Mouse (Mus musculus) liver, postnatal 0 days (tissue): ENCODE measurements around the gene Rassf4. TPM values are rescaled to one million over a fixed set of nuclear protein-coding genes. Genes with fewer than 3 reads are reported as not detected.
"Not testable (repeated sequence)": the region's sequence is repeated elsewhere in the genome, so short reads cannot be mapped to it uniquely, and the experiment has no call there.

Experiments used
- ATAC-seq: fragments of 200-750 bp; cut with Nextera tagmentation; 2 replicates; pipeline ENCODE4 v1.8.0; 2017; ENCODE audit warnings: mild to moderate bottlenecking, moderate library complexity
- DNase-seq: peaks from one replicate; pipeline ENCODE4 v3.0.0-alpha.2; 2016
- H3K27ac ChIP-seq: fragments of 300-500 bp; sonication (generic); 2 replicates; pipeline ENCODE4 v1.5.1; 2014; ENCODE audit warnings: antibody characterized with exemption, moderate library complexity, mild to moderate bottlenecking, low read depth
- H3K27me3 ChIP-seq: fragments of 300-500 bp; sonication (generic); 2 replicates; pipeline ENCODE4 v1.6.1; 2014; ENCODE audit warnings: low read length, control low read depth, mixed read lengths; ENCODE audit not compliant: insufficient read depth
- H3K36me3 ChIP-seq: fragments of 300-500 bp; sonication (generic); replicated peaks from 2 replicates; pipeline ENCODE4 v1.6.1; 2014; ENCODE audit warnings: mild to moderate bottlenecking, control low read depth, low read length, moderate library complexity, mixed read lengths; ENCODE audit not compliant: insufficient read depth
- H3K4me1 ChIP-seq: fragments of 300-500 bp; sonication (generic); 2 replicates; pipeline ENCODE4 v1.6.1; 2014; ENCODE audit warnings: antibody characterized with exemption, mild to moderate bottlenecking, control low read depth; ENCODE audit not compliant: insufficient read depth
- H3K4me2 ChIP-seq: fragments of 300-500 bp; sonication (generic); 2 replicates; pipeline ENCODE4 v1.6.1; 2014; ENCODE audit warnings: low read depth, mild to moderate bottlenecking, low read length, moderate library complexity, mixed read lengths
- H3K4me3 ChIP-seq: fragments of 300-500 bp; sonication (generic); 2 replicates; pipeline ENCODE4 v1.5.1; 2014; ENCODE audit warnings: low read depth, low read length
- H3K9ac ChIP-seq: fragments of 300-500 bp; sonication (generic); replicated peaks from 2 replicates; pipeline ENCODE4 v1.6.1; 2014; ENCODE audit warnings: mild to moderate bottlenecking, moderate library complexity
- H3K9me3 ChIP-seq: fragments of 300-500 bp; sonication (generic); 2 replicates; pipeline ENCODE4 v1.6.1; 2016; ENCODE audit warnings: mild to moderate bottlenecking, control low read depth, low read length, mixed read lengths
- CTCF ChIP-seq: sonication (generic); IDR thresholded peaks from 2 replicates; pipeline ENCODE4 v1.5.1; 2016; ENCODE audit warnings: antibody characterized with exemption, low read depth
- EP300 ChIP-seq: IDR thresholded peaks from 2 replicates; pipeline ENCODE4 v1.6.1; 2016; ENCODE audit warnings: antibody characterized with exemption, low read depth, mild to moderate bottlenecking
- WGBS: fragments of 180-500 bp; shearing (Covaris S2); extraction: QIAGEN DNeasy Blood & Tissue Kit; methylation state at CpG from one replicate; pipeline ENCODE4 v1.1.7; 2014; ENCODE audit not compliant: insufficient replicate concordance; 5-methylcytosine and 5-hydroxymethylcytosine counted together
- polyA plus RNA-seq: library from polyadenylated mRNA; unstranded; fragments of >200 nt; fragmentation: Nextera tagmentation; extraction: Ambion mirVana; gene quantifications from 2 replicates; pipeline ENCODE4 v1.2.1, GENCODE M21; 2015

The Rassf4 gene
- polyA plus RNA-seq, 1 experiment from 2014 or later: 9.6 TPM

DNA sequence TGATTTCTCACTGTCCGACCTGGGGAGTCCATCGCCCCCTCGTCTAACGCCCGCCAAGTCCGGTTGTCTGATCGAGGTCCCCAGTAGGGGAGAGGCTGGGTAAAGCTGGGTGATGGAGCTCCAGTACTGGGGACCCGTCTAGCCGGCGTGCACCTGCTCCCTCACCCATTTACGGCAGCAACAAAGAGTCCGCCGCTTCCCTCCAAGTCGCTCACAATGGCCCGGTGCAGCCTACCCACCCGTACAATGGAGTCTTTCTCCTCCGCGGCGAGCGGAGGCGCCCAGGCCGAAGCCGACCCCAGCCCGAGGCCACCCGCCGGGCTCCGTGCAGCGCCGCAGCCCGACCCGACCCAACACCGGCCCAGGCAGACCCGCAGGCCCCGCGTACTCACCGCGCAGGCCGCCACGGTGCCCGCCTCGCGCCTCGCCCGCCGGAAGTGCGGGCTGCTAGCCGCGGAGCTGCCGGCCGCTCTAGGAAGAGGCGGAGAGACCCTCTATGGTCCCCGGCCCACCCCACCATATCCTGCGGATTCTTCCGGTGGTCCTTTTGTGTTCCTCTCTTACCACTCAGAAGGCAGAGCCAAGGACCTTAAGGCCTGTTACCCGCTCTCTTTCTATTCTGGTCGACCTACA lies 45.1 kb downstream of the Rassf4 start, which contains the start of gene Zfp422:
Gene Zfp422 (minus strand): TSS at position 461 of the 633 bp plus-strand sequence.
- H3K27me3 ChIP-seq: no peaks in the 10 kb centered on the region
- peak within 1 kb of the TSS; percentile 77 for H3K9ac ChIP-seq
- H3K4me3 ChIP-seq: peak within 1 kb of the TSS; percentile 60
- peaks cover 3% of the 10 kb centered on the region for H3K36me3 ChIP-seq
- H3K4me1 ChIP-seq: peaks cover 17% of the 10 kb centered on the region
- peak; percentile 73 for DNase-seq
- TF ChIP-seq CTCF (no peak), EP300 (no peak)
- ATAC-seq: peak; percentile 81
- H3K4me2 ChIP-seq: peak within 1 kb of the TSS; percentile 65
- H3K27ac ChIP-seq: peak within 1 kb of the TSS; percentile 65
- H3K9me3 ChIP-seq: no peaks in the 10 kb centered on the region
- under 1% methylated on average over 56 of the region's 56 CpGs for WGBS

DNA sequence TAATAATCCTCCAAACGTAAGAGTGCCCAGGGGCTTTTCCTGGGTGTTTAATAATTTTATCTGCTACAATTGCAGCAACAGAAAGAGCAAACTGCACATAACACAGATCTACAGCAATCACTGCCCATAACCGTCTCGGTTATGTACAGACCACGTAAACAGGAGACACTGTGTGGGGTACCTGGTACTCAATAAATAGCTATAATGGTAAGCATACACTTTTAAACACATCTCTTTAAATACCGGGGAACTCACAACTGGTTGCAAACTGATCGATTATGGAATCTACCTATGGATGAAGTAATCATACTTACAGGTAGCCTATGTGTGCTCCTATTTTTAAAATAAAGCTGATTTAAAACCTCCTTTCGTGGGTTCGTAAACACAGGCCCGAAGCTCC lies 45.7 kb downstream of the Rassf4 start:
- TF ChIP-seq EP300 (no peak), CTCF (no peak)

DNA sequence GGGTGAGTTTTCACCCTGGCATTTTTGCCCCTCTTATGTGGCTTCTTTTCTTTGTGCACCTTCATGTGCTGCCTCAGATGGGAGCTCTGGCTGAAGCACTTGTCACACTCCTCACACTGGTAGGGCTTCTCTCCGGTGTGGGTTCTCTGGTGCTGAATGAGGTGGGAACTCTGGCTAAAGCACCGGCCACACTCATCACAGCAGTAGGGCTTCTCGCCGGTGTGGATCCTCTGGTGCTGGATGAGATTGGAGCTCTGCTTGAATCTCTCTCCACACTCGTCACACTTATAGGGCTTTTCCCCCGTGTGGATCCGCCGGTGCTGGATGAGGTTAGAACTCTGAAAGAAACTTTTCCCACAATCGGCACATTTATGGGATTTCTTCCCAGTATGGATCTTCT lies 47.3 kb downstream of the Rassf4 start:
- not testable (repeated sequence) for H3K9me3 ChIP-seq, H3K4me3 ChIP-seq, DNase-seq, H3K27ac ChIP-seq, H3K27me3 ChIP-seq, H3K36me3 ChIP-seq, H3K4me2 ChIP-seq, H3K9ac ChIP-seq, ATAC-seq
- WGBS: 92% methylated on average over 9 of the region's 9 CpGs
- peaks cover 15% of the 10 kb centered on the region for H3K4me1 ChIP-seq

More for the DNA sequence above, 45.7 kb downstream of the Rassf4 start:
- H3K9ac ChIP-seq: peak overlapping the region; percentile 77
- peaks cover 17% of the 10 kb centered on the region for H3K4me1 ChIP-seq
- H3K27ac ChIP-seq: peak overlapping the region; percentile 65
- no peak for ATAC-seq
- peak overlapping the region; percentile 65 for H3K4me2 ChIP-seq
- no peaks in the 10 kb centered on the region for H3K27me3 ChIP-seq
- H3K4me3 ChIP-seq: peak overlapping the region; percentile 60
- DNase-seq: peak; percentile 3
- H3K36me3 ChIP-seq: peaks cover 3% of the 10 kb centered on the region
- 11% methylated on average over 9 of the region's 9 CpGs for WGBS
- H3K9me3 ChIP-seq: no peaks in the 10 kb centered on the region

DNA sequence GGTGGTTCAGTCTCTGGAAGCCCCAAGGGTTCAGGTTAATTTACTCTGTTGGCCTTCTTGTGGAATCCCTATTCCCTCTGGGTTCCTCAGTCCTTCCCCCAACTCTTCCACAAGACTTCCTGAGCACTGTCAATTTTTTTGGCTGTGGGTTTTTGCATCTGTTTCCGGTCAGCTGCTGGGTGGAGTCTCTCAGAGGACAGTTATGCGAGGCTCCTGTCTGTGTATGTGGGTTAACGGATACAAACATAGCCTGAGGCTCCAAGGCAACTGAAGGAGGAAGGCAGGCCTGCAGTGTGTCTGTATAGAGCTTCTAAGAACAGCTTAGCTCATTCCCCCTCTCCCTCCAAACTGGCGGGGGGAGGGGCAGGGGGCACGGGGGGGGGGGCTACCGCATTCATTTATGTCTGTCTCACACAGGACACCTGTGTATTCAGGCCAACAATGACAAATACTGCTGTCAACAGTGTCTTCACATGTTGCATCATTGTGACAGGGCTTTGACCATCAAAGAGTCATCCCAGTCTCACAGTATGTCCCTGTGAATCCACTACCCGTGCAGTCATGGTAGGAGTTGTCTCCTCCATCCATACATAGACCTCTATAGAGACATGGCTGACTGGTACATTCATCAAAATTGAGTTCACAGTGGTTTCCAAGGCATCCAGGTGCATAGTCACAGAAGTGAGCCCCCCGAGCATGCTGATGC lies 52.3 kb downstream of the Rassf4 start:
- Histone ChIP-seq H3K9ac (no peak overlapping the region), H3K4me1 (peaks cover 8% of the 10 kb centered on the region; the same call in 1 of the 2 replicates), H3K4me2 (no peak overlapping the region), H3K9me3 (no peaks in the 10 kb centered on the region), H3K36me3 (peaks cover 3% of the 10 kb centered on the region), H3K27me3 (no peaks in the 10 kb centered on the region), H3K4me3 (no peak overlapping the region), H3K27ac (no peak overlapping the region)
- DNase-seq (no peak), ATAC-seq (peak; percentile 56; the same call in 1 of the 2 replicates)
- WGBS: 38% methylated on average over 8 of the region's 8 CpGs
- TF ChIP-seq CTCF: no peak

DNA sequence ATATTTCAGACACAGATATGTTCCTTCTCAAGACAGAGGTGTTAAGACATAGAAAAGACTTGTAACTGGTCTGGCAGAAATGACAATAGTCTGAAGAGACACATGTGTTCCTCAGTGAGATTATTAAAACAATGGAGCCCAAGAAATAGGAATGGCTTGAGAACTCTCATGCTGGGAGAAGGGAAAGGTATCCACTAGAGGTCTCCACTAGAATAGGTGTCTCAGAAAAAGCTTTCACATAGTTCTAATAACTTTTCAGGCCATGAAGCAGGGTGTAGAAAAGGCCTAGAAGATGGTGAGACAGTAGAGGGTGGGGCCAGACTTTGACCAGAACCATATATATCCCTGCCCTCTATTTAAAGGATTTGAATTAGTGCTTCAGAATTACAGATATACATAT lies 55.7 kb downstream of the Rassf4 start:
- ATAC-seq: no peak
- TF ChIP-seq EP300 (no peak), CTCF (peak; percentile 19; the same call in 1 of the 2 replicates)
- no peak for DNase-seq

DNA sequence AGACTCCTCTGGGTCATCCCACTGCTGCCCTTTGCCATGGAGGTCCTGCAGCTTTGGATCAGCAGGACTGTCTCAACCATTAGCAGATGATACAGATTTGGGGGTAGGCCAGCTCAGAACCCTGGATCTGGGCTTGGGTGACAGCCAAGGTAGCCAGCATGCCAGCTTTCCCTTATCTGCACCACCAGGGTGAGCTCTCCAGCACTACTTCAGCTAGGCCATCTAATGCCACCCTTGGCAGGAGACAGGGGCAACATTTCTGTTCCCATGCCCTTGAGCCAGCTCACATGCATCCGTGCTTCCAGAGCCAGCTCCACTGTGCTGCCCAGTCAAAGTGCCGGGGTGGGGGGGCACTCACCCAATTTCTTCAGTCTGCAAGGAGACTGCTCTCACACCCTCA lies 58.0 kb downstream of the Rassf4 start:
- Histone ChIP-seq H3K4me3 (no peak overlapping the region), H3K9ac (no peak overlapping the region), H3K27ac (no peak overlapping the region), H3K9me3 (no peaks in the 10 kb centered on the region), H3K4me1 (no peaks in the 10 kb centered on the region), H3K4me2 (no peak overlapping the region), H3K27me3 (no peaks in the 10 kb centered on the region), H3K36me3 (no peaks in the 10 kb centered on the region)
- 92% methylated on average over 2 of the region's 2 CpGs for WGBS
- no peak for ATAC-seq
- no peak for DNase-seq
- TF ChIP-seq CTCF (no peak), EP300 (no peak)

More for the DNA sequence above, 55.7 kb downstream of the Rassf4 start:
- Histone ChIP-seq H3K36me3 (no peaks in the 10 kb centered on the region), H3K4me1 (peaks cover 8% of the 10 kb centered on the region; the same call in 1 of the 2 replicates), H3K9ac (no peak overlapping the region), H3K4me2 (no peak overlapping the region), H3K27ac (no peak overlapping the region), H3K9me3 (no peaks in the 10 kb centered on the region), H3K4me3 (no peak overlapping the region), H3K27me3 (no peaks in the 10 kb centered on the region)
